Mouse (Mus musculus) midbrain, embryonic 15.5 days (tissue): ENCODE results near the gene Frem1. TPM values are rescaled to one million over a fixed set of nuclear protein-coding genes. Genes with fewer than 3 reads are reported as not detected.

Experiments used
- ATAC-seq: fragments of 200-750 bp; cut with Nextera tagmentation; replicated peaks from 2 replicates; pipeline ENCODE4 v1.8.0; 2017; ENCODE audit warnings: moderate TSS enrichment
- H3K27ac ChIP-seq: fragments of 300-500 bp; sonication (generic); 2 replicates; pipeline ENCODE4 v1.5.1; 2015; ENCODE audit warnings: mild to moderate bottlenecking, inconsistent platforms
- H3K27me3 ChIP-seq: fragments of 300-500 bp; sonication (generic); replicated peaks from 2 replicates; pipeline ENCODE4 v1.6.1; 2015; ENCODE audit warnings: inconsistent platforms
- H3K36me3 ChIP-seq: fragments of 300-500 bp; sonication (generic); replicated peaks from 2 replicates; pipeline ENCODE4 v1.6.1; 2015; ENCODE audit warnings: inconsistent platforms
- H3K4me1 ChIP-seq: fragments of 300-500 bp; sonication (generic); 2 replicates; pipeline ENCODE4 v1.6.1; 2015; ENCODE audit warnings: inconsistent platforms
- H3K4me2 ChIP-seq: fragments of 300-500 bp; sonication (generic); 2 replicates; pipeline ENCODE4 v1.6.1; 2015; ENCODE audit warnings: inconsistent platforms, mild to moderate bottlenecking, moderate library complexity
- H3K4me3 ChIP-seq: fragments of 300-500 bp; sonication (generic); 2 replicates; pipeline ENCODE4 v1.5.1; 2015; ENCODE audit warnings: mild to moderate bottlenecking, inconsistent platforms
- H3K9ac ChIP-seq: fragments of 300-500 bp; sonication (generic); 2 replicates; pipeline ENCODE4 v1.6.1; 2015; ENCODE audit warnings: mild to moderate bottlenecking, inconsistent platforms
- H3K9me3 ChIP-seq: fragments of 300-500 bp; sonication (generic); 2 replicates; pipeline ENCODE4 v1.6.1; 2016; ENCODE audit warnings: inconsistent platforms
- WGBS: fragments of 180-500 bp; shearing (Covaris S2); methylation state at CpG from one replicate; pipeline ENCODE4 v1.1.7; 2015; ENCODE audit warnings: mixed read lengths; 5-methylcytosine and 5-hydroxymethylcytosine counted together
- polyA plus RNA-seq: library from polyadenylated mRNA; unstranded; fragments of >200 nt; fragmentation: Nextera tagmentation; extraction: Ambion mirVana; gene quantifications from 2 replicates; pipeline ENCODE4 v1.2.1, GENCODE M21; 2015

Gene Frem1
- polyA plus RNA-seq, 1 experiment from 2014 or later, result 1.7 TPM

DNA sequence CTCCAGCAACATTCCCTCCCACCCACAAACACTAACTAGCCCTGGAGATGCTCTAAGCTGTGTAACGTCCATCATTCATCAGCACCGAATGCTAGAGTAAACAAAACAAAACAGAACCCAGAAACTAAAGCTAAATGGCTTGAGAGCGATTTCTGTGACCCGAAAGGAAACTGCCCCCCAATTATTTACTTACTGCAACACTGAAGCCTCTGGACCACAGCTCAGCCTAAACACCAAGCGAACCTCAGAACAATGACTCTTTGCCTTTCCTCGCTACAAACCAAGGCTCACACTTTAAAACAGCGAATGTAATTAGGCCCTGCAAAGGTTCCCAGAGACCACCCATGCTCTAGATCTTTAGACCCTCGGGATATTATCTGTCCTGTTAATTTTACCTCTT, 963 bp downstream of the Frem1 start:
- no peaks in the 10 kb centered on the region for H3K9me3 ChIP-seq
- H3K36me3 ChIP-seq, result no peaks in the 10 kb centered on the region
- WGBS, result 11% methylated on average over 8 of the region's 8 CpGs
- no peaks in the 10 kb centered on the region for H3K27me3 ChIP-seq
- H3K4me1 ChIP-seq, result peaks cover 14% of the 10 kb centered on the region
- peak overlapping the region; percentile 57; the same call in 1 of the 2 replicates for H3K4me2 ChIP-seq
- no peak overlapping the region for H3K9ac ChIP-seq
- ATAC-seq, result no peak
- 0 out of 2 replicates have a peak overlapping the region, but pooled peaks have one; percentile 3 for H3K4me3 ChIP-seq
- H3K27ac ChIP-seq, result no peak overlapping the region

DNA sequence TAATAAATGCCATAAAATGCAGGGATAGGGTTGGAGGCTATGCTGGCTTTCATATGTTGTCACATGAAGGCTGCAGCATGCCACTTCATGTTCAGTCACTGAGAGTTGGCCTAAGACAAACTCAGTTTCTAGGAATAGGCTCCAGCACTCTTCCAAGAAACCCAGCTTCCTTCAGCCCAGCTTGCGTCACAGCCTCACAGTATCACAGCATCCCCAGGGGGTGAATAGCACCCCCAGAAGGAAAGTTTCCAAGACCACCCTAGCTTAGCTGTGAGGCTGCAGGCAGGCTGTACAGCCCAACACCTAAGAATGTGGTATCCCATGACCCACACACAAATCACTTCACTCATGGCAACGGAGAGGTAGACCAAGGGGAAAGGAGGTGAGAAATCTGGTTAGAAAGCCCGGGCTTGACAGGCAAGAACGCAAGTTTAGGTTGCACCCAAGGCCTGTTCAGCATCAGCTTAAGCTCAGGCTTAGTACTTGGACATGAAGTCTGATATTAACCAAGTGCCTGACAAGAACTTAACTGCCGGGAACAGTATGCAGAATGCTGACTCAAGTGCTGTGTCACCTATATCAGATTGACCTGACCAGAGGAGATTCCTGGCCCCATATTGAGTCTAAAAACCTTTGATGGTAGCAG, 1.9 kb downstream of the Frem1 start:
- H3K4me3 ChIP-seq, result no peak overlapping the region
- H3K9ac ChIP-seq, result no peak overlapping the region
- peaks cover 14% of the 10 kb centered on the region for H3K4me1 ChIP-seq
- no peaks in the 10 kb centered on the region for H3K9me3 ChIP-seq
- H3K27me3 ChIP-seq, result no peaks in the 10 kb centered on the region
- H3K27ac ChIP-seq, result no peak overlapping the region
- H3K36me3 ChIP-seq, result no peaks in the 10 kb centered on the region
- ATAC-seq, result no peak
- WGBS, result 84% methylated on average over 5 of the region's 5 CpGs
- H3K4me2 ChIP-seq, result no peak overlapping the region

DNA sequence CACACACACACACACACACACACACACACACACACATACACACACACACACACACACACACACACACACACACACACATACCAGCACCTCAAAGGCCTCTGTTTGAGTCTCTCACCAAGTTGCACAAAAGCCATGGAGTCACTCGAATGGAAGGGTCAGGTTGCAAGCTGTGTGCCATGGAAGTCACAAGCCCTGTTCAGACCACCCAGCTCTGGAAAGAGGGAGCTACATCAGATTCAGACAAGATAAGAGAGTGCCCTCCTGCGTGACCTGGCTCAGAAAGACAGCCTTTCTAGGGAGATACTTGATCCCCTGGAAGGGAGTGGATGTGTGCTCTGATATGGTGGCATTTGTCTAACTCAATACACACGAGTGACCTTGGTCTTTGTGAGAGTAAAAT, 2.9 kb downstream of the Frem1 start:
- ATAC-seq, result no peak
- Histone ChIP-seq H3K9me3 (no peaks in the 10 kb centered on the region), H3K27me3 (no peaks in the 10 kb centered on the region), H3K27ac (no peak overlapping the region), H3K4me2 (no peak overlapping the region), H3K9ac (no peak overlapping the region), H3K4me3 (no peak overlapping the region), H3K4me1 (peaks cover 14% of the 10 kb centered on the region), H3K36me3 (no peaks in the 10 kb centered on the region)
- WGBS, result 40% methylated on average over 3 of the region's 3 CpGs

DNA sequence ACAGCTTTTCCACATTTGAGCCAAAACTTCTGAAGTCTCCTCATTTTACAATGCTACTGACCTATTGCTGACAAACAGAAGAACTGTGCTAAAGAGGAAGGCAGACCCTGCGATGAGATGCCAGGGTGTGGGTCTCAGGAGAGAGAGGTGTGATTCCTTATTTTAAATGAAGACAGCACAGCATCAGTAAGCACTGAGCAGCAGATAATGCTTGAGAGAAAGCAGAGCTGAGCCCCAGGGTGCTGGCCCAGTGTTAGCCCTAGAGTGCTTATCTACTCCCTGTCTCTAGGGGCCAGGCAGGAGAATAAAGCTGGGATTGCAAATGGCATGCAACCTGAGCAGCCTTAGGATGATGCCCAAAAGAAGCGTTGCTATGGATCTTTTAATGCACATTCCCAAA, 3.6 kb downstream of the Frem1 start:
- Histone ChIP-seq H3K4me3 (no peak overlapping the region), H3K4me1 (peaks cover 14% of the 10 kb centered on the region), H3K4me2 (no peak overlapping the region), H3K27ac (no peak overlapping the region), H3K27me3 (no peaks in the 10 kb centered on the region), H3K9me3 (no peaks in the 10 kb centered on the region), H3K9ac (no peak overlapping the region), H3K36me3 (no peaks in the 10 kb centered on the region)
- ATAC-seq, result no peak
- WGBS, result 35% methylated on average over 2 of the region's 2 CpGs

DNA sequence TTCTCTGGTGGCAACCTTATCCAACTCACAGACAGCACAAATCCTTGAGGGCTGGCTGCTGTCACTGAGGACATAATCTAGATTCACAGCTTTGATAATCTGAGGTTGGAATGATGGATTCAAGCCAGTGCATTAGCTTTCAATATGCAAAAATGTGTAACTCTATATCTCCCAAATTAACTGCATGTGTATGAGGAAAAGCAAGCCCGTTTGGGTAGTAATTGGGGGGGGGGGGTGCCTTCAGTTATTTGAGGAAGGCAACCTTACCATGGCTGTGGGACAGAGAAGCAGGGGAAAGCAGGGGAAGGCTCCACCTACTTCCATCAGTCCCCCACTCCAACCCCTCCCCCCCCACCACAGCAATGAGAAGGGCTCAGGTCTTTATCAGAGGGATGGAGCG, 5.3 kb downstream of the Frem1 start:
- WGBS, result 53% methylated on average over 2 of the region's 2 CpGs
- no peak overlapping the region for H3K9ac ChIP-seq
- no peak for ATAC-seq
- no peak overlapping the region for H3K4me2 ChIP-seq
- H3K4me1 ChIP-seq, result peaks cover 10% of the 10 kb centered on the region
- no peak overlapping the region for H3K4me3 ChIP-seq
- no peak overlapping the region for H3K27ac ChIP-seq
- H3K9me3 ChIP-seq, result no peaks in the 10 kb centered on the region
- H3K36me3 ChIP-seq, result no peaks in the 10 kb centered on the region
- H3K27me3 ChIP-seq, result no peaks in the 10 kb centered on the region

DNA sequence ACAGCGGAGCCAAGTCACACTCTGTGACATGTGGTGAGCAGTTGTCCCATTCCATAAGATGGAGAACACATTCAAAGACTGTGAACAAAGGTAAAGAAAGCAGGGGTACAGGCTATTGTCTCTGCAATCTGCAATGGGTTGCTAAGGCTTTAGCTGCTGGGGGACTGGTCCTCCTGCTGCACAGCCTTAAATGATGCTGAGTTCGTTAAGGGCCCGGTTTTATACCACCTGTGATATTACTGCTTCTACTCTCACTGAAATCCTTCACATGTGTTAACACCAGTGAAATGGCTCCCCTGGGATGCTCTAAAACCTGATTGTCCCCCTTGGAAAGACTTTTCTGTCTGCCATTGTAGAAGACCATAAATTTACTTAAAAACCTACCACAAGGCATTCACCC, 6.1 kb downstream of the Frem1 start:
- Histone ChIP-seq H3K9ac (no peak overlapping the region), H3K4me1 (0 out of 2 replicates have a peak, but pooled peaks cover 3% of the 10 kb centered on the region), H3K4me3 (no peak overlapping the region), H3K36me3 (no peaks in the 10 kb centered on the region), H3K27me3 (no peaks in the 10 kb centered on the region), H3K27ac (no peak overlapping the region), H3K9me3 (no peaks in the 10 kb centered on the region), H3K4me2 (no peak overlapping the region)
- ATAC-seq, result no peak
- WGBS, result 64% methylated on average over 3 of the region's 3 CpGs

DNA sequence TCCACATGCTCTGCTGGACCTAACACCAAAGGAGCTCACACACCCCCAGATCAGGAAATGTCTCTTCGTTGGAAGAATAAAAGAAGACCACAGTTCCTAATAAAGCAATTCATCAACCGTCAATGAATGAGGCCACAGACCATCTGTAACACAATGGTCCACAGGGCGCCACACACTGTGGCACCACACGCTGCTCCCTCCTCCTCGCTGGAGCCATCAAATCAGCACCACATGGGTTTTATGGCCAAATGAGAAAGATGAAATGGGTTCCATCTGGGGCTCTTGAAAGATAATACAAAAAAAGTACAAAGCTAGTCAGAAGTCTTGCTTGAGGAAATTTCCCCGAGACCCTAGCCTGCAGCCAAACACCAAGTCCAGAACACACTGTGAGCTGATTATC, 6.9 kb downstream of the Frem1 start:
- no peaks in the 10 kb centered on the region for H3K27me3 ChIP-seq
- WGBS, result 43% methylated on average over 6 of the region's 6 CpGs
- H3K36me3 ChIP-seq, result no peaks in the 10 kb centered on the region
- H3K9ac ChIP-seq, result no peak overlapping the region
- H3K4me1 ChIP-seq, result no peaks in the 10 kb centered on the region
- no peak for ATAC-seq
- H3K9me3 ChIP-seq, result no peaks in the 10 kb centered on the region
- no peak overlapping the region for H3K4me2 ChIP-seq
- H3K27ac ChIP-seq, result no peak overlapping the region
- no peak overlapping the region for H3K4me3 ChIP-seq

DNA sequence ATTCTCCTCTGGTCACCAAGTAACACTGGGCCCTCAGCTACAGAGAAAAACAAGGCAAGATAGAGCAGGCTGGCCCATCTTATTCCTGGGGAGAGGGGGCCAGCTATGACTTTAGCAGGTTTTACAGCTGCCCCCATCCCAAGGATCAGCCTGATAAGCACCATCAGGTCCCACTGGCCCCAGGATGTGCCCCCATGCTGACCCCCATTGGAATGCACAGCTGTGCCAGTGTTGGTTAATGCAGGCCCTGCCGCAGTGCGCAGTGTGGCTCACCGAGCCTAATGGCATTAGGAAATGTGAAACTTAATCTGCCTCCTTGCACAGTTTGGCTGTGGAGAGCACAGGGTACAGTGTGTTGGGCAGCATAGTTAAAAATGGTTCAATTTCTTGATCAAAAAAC, 11.4 kb downstream of the Frem1 start:
- no peak for ATAC-seq
- H3K4me1 ChIP-seq, result no peaks in the 10 kb centered on the region
- H3K9ac ChIP-seq, result no peak overlapping the region
- H3K27ac ChIP-seq, result no peak overlapping the region
- no peaks in the 10 kb centered on the region for H3K27me3 ChIP-seq
- 47% methylated on average over 3 of the region's 3 CpGs for WGBS
- H3K9me3 ChIP-seq, result no peaks in the 10 kb centered on the region
- H3K4me3 ChIP-seq, result no peak overlapping the region
- H3K36me3 ChIP-seq, result no peaks in the 10 kb centered on the region
- no peak overlapping the region for H3K4me2 ChIP-seq

DNA sequence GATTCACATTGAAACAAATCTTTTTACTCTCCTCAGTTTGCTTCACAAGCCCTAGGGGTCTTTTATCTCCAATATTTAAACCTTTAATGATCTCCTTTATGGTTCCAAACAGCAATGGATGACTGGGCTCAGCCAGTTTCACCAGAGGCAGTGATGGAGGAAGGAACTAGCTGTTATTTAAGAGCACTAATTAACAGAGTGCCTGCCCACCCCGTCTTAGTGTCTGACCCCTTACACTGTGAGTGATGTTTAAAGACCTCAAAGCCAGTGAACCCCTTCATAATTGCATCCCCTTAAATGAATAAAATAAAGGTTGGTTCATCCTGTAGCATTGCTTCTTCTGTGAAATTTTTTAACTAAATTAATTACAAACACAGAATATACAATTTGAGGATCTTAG, 19.4 kb downstream of the Frem1 start:
- Histone ChIP-seq H3K27me3 (no peaks in the 10 kb centered on the region), H3K4me3 (no peak overlapping the region), H3K4me2 (no peak overlapping the region), H3K27ac (no peak overlapping the region), H3K9me3 (no peaks in the 10 kb centered on the region), H3K4me1 (no peaks in the 10 kb centered on the region), H3K36me3 (no peaks in the 10 kb centered on the region), H3K9ac (no peak overlapping the region)
- 27% methylated on average over 1 of the region's 1 CpGs for WGBS
- no peak for ATAC-seq

DNA sequence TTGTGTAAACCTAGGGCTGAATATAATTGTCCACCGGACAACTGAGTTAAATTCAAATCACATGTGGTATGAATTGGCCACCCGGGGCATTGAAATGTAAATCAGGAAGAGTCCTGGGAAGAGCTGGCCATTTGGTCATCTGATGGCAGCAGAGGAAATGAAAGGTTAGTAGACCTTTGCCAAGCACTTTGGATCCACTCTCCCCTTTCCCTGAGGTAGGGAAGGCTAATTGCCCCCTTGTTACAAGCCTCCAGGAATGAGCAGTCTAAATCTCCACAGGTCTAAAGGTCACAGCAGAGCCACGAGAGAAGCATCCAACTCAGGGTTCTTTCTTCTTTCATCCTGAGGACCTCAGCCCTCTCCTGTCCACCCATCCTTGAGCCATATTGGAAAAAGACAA, 20.5 kb downstream of the Frem1 start:
- no peak for ATAC-seq
- 35% methylated on average over 3 of the region's 3 CpGs for WGBS

DNA sequence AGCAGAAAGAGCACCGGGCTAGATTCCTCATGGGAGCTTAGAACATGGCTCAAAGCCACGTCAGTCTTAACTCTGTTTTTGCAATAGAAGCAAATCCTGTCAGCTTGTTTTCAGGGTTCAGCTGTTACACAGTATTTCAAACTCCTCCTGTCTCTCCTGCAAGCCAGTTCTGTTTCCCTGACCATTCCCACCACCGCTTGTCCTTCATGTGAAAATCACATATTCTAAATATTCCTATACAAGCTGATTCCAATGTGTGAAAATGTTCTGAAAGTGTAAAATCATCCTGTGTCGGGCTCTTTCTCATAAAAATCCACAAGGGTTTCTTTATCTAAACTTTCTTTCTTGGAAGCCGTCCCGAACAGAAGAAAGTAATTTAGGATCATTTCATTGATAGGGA, 22.0 kb downstream of the Frem1 start:
- WGBS, result 90% methylated on average over 6 of the region's 6 CpGs
- H3K27ac ChIP-seq, result no peak overlapping the region

More for the DNA sequence above, 20.5 kb downstream of the Frem1 start:
- Histone ChIP-seq H3K9ac (no peak overlapping the region), H3K4me1 (no peaks in the 10 kb centered on the region), H3K4me3 (no peak overlapping the region), H3K4me2 (no peak overlapping the region), H3K9me3 (no peaks in the 10 kb centered on the region), H3K27ac (no peak overlapping the region), H3K36me3 (no peaks in the 10 kb centered on the region), H3K27me3 (no peaks in the 10 kb centered on the region)

DNA sequence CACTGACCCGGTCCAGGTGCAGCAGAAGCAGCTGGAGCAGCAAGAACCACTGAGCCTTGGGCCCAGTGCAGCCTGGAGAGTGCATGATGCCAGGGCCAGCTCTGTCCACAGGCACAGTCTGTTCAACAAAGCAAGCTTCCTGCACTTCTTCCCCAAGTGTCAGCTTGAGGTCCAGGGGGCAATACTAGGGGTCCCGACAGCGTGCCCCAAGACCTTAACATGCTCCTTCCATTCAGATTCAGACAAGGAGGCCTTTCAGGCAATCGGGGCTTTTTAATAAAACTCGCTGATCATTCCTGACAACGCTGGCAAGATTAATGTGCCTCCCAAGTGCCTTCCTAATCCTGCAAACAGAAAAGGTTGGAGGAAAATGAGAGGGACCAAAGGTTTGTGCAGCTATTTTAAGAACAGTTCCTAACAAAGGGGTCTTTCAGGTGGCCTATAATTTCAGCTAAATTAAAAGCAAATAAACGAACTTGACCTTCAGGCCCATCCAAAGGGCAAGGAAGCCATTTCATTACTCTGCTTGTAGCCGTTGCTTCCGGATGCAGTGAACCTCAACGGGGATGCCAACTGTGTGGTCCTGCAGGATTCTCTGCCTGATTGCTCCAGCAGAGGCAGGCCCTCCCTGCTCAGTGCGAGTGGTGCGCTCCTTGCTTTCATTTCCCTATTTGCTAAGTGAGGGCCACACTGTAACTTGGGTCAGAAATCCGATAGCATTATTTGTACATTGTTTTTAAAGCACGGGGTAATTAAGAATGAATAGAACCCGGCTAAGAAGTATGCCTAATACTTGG, 31.2 kb downstream of the Frem1 start:
- H3K27ac ChIP-seq, result no peak overlapping the region
- no peak overlapping the region for H3K9ac ChIP-seq
- no peak overlapping the region for H3K4me3 ChIP-seq
- no peaks in the 10 kb centered on the region for H3K27me3 ChIP-seq
- no peak; the same call in 1 of the 2 replicates for ATAC-seq
- no peak overlapping the region for H3K4me2 ChIP-seq
- H3K36me3 ChIP-seq, result no peaks in the 10 kb centered on the region
- WGBS, result 33% methylated on average over 15 of the region's 15 CpGs
- H3K4me1 ChIP-seq, result peaks cover 7% of the 10 kb centered on the region; the same call in 1 of the 2 replicates
- no peaks in the 10 kb centered on the region for H3K9me3 ChIP-seq

More for the DNA sequence above, 22.0 kb downstream of the Frem1 start:
- no peaks in the 10 kb centered on the region for H3K36me3 ChIP-seq
- no peak for ATAC-seq
- no peaks in the 10 kb centered on the region for H3K4me1 ChIP-seq
- H3K4me3 ChIP-seq, result no peak overlapping the region
- H3K9me3 ChIP-seq, result no peaks in the 10 kb centered on the region
- no peaks in the 10 kb centered on the region for H3K27me3 ChIP-seq
- H3K9ac ChIP-seq, result no peak overlapping the region
- H3K4me2 ChIP-seq, result no peak overlapping the region
